Mouse (Mus musculus): Measurements from ENCODE around the gene Piwil1.

- TF ChIP-seq EP300 (IDR thresholded peaks at IDR 0.05): no peak
- no peak for TF ChIP-seq CTCF (IDR thresholded peaks at IDR 0.05)
Measured at GRCm38 (mm10) chr5:128744351-128744750, 42.0 kb downstream of the Piwil1 start.
